Mouse (Mus musculus) NIH3T3 (cell line): Measurements from ENCODE around the gene Mmrn1.
"Not testable (repeated sequence)": the region's sequence is repeated elsewhere in the genome, so short reads cannot be mapped to it uniquely, and the experiment has no call there.

Experiments
- DNase-seq: peaks from one replicate; pipeline ENCODE4 v3.0.0-alpha.2; 2012; ENCODE audit warnings: low read depth

Mmrn1 gene

DNA sequence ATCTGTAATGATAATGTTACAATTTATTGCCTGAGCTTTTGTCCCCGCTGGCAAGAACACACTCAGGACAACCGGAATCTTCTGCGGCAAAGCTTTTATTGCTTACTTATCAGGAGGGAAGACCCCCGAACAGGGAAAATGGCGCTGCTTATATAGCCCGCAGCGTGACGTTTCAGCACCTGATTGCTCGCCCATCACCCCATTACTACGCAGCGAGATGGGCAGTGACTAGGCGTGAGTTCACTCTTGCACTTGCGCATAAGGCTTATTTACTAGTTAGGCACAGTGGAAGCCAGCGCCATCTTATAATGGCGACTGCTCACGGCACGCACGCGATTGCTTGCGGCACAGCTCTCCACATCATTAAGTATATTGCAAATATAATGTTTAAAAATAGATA is at the start of gene Mmrn1:
Mmrn1 (plus strand) TSS at position 301 of the 400 bp plus-strand sequence.
- not testable (repeated sequence) for DNase-seq

DNA sequence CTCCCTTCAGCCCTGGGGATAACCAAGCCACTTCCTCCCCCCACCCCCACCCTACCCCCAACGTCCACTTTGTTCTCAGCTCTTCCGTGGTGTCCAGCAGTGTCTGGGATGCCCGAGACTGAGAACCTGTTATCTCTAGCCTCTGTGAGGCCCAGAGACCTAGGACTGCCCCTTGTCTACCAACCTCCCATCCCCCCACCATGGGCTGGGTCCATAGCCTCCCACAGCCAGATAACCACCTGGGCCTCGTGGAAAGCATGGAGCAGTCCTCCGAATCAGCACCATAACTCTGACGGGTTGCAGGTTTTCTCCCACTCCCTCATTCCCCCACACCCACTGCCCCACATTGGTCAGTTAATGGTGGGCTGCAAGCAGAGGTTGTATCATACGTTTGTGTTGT is 44.4 kb upstream of the Mmrn1 start:
- no peak for DNase-seq

DNA sequence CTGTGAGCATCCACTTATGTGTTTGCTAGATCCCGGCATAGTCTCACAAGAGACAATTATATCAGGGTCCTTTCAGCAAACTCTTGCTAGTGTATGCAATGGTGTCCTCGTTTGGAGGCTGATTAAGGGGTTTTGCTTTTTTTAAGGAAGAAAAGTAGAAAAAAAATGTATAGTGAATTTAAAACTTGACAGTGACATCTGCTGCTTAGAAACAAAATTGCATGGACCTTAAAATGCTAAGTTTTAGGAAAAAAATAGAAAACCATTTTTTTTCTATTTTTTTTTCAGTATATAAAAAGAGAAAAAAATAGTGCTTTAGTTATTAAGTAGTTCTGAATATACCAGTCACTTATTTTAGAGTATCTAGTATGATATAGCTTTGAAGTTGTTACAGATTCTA is 43.2 kb upstream of the Mmrn1 start:
- DNase-seq: no peak

DNA sequence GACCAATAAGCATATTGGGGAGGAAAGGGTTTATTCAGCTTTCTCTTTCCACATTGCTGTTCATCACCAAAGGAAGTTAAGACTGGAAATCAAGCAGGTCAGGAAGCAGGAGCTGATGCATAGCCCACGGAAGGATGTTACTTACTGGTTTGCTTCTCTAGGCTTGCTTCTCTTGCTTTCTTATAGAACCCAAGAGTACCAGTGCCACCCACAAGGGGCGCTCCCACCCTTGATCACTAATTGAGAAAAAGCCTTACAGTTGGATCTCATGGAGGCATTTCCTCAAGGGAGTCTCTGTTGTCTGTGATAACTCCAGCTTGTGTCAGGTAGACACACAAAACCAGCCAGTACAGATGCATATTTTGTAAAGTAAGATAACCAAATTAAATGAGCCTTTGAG is 17.5 kb upstream of the Mmrn1 start:
- peak; percentile 6 for DNase-seq

DNA sequence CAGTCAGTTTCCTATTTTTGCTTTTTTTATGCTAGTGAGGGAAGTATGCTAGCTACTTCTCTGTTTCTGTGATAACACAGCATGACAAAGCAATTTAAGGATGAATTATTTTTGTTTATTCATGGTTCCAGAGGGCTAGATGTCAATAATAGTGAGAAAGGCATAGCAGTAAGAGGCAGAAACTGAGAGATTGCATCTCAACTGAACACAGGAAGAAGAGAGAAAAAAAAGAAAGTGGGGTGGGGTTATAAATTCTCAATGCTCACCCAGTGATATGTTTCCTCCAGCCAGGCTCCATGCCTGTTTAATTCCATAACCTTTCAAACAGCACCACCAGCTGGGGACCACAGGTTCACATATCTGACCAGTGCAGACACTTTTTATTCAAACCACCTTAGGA is 6.6 kb downstream of the Mmrn1 start:
- no peak for DNase-seq

DNA sequence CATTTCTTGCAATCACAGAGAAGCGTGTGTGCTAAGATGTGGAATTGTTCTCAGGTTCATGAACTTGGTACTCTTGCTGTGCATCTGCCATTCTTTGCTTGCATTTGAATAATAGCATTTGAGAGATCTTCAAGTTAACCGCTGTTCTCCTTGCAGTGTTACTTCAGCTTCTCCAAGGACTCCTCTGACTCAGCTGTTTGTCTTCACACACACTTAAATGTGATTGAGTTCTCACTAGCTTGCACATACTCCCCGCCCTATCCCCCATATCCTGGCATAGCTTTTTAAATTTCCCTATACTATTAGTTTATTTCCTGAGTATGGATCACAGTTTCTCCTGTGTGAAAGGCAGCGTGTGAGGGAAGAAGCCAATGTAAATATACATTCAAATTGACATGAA is 10.1 kb downstream of the Mmrn1 start:
- no peak for DNase-seq

DNA sequence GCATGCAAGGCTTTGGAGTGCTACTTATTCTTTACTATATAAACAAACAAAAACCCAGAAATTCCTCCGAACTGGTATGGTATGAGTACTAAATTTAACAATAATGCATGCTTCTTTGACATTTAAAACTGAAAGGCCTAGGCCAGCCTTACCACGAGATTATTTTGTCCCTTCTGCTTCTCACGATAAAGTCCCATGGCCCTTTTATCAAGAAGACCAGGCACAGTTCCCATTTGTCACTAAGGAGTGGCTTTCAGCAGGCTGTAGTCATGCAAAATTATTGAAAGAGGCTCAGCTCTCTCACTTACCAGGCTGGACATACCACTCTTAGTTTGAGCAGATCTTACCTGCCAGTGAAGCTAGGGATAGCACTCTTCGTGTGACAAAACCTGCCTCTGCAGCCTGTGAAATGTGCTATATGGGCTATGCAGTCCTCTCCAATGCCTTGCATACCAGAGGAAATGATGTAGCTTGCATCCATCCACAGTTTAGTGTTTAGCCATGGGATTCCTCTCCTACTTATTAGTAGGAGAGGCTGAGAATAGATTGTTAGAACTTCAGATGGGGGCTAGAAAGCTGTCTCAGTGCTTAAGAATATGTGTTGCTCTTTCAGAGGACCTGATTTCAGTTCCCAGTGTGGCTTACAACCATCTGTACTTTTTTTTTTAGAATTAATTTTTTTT is 10.8 kb downstream of the Mmrn1 start:
- DNase-seq: no peak

DNA sequence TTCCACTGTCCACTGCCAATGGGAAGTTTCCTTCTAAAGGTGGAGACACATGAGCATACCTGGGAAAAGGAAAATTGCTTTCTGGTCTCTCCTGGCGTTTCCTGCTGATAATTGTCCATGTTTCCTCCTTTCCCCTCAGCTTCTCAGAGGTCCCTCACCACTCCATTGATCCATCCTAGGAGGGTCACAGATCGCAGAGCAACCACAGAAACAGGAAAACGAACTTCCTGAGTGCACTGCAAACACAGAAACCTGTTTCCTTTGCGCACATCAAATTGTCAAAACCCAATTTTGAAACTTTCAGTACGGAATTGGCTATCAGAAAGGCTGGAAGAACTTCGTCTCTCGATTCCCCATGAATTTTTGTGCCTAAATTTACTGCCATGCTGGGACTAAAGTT is 19.4 kb downstream of the Mmrn1 start:
- no peak for DNase-seq

DNA sequence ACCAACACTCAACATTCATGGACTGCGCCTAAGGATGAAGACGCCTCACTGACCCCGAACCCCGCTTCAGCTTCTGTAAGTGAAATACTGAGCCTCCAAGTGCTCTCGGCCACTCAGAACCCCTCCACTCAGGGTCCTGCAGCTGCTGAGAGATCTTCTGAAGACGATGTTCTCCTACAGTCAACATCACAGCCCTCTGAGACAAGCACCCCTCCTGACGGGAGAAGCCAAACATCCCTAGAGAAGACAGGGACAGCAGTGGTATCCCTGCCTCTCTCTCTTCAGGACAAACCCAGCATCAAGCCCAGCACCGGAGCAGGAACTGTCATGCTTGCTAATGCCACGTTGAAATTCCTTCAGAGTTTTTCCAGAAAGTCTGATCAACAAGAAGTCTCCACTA is 19.8 kb downstream of the Mmrn1 start:
- no peak for DNase-seq

DNA sequence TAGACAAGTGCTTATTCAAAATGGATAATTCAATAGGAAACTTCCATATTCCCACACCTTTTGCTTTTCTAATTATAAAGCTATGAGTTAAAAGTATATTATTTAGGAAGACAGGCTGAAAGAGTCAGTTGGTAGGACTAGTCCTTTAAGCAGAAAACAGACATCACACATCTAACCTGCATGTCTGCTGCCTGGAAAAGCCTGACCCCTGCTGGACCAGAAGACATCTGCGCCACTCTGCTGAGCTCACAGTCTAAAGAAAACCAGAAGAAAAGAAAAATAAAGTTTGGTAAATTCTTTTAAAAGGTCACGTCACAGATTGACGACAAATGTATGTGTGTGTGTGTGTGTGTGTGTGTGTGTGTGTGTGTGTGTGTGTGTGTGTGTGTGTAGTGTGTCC is 25.6 kb downstream of the Mmrn1 start:
- DNase-seq: peak; percentile 33

DNA sequence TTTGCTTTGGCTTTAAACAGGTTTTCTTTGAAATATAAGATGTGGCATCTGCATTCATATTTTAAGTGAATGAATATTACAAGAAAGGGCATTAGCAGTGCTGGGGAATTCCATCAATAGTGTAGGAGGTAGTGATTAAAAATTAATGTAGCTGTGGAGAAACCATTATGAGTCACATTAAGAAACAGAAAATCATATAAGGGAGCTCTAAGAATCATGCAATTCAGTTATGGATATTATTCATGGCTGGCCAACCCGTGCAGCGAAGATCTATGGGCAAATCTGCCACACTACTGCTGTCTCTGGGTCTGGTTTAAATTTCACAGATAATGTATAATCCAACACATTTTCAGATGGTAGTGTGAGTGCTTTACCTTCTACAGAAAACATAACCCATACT is 36.5 kb downstream of the Mmrn1 start:
- no peak for DNase-seq

DNA sequence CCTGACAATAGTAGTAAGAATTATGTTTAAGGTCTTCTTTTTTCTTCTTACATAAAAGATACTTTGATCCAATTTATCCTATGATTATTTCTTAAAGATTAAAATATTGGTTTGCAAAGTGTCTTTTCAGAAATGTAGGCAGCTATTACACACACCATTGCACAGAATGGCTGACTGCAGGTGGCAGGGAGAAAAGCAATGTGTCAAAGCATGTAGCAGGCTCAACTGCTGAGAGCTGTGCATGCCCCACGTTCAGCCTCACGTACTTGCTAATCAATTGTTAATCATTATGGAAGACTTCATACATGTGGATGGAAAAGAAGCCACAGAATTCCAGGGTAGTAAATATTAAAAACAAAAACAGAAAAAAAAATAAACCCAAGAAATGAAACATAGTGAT is 37.1 kb downstream of the Mmrn1 start:
- DNase-seq: no peak

DNA sequence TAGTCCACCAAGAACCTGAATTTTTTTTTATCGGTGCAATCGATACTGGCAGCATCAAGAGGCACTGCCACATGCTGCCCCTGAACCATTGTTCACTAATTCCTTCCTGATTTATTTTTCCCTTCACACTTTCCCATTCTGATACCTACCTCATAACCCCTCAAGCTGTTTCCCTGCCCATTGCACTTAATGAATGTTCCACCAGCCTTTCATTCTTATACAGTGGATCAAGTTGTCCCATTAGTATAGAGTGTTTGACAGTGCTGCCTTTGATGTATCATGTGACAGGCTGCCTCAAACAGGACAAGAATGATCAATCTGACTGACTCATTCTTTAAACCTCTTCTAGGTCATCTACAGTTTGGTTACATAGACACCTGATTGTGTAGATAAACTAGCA is 37.9 kb downstream of the Mmrn1 start:
- no peak for DNase-seq

DNA sequence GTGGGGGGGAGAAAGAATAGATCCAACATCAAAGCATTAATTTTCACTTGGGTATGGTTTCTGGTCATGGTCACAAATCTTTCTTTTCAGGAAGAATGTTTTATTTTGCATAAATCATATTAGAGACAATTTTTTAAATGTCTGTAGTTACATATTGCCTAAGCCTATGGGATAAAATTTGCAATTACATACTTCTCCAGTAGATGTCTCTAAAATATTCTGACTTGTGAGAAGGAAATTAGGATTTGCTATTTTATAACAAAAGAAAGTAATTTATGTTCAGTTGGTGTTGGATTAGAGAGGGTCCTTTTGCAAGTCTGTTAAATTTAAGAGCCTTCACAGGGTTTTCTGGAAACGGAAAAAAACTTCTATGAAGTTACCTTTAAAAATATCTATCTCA is 39.0 kb downstream of the Mmrn1 start:
- peak; percentile 10 for DNase-seq

DNA sequence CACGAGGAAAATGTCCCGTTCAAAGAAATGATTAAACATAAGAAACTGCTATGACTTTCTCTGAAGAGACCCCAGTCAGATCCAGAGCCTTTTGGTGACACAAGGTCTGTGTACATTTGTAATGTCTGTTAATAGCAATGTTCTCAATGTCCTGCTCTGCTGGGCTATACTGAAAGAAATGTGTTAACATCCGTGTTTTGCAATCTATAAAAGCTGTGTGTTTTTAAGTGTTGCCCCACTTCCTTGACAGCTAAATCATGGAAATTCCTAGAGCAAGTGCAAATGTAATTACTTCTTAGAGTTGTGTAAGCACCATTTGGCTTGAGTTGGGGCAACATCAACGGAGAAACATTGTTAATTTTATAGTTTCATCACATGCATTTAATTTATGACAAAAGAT is 42.2 kb downstream of the Mmrn1 start:
- DNase-seq: no peak

DNA sequence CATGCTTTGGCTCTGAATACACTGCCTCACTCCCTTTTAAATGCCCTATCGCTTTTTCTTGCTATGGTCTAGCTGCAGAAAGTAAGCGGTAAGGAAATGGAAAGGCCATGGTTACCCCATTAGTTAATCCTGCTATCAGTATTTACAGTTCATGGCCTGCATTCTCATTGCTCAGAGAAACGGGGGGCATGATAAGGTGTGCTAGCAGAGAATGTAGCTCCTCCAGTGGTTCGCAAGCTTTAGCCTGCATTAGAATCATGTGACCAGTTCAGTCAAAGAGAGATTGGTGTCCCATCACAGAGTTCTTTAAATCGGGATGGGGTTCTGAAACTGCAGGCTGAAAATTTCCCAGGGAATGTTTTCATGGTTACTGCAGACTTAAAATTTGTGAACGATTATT is 44.6 kb downstream of the Mmrn1 start:
- no peak for DNase-seq

DNA sequence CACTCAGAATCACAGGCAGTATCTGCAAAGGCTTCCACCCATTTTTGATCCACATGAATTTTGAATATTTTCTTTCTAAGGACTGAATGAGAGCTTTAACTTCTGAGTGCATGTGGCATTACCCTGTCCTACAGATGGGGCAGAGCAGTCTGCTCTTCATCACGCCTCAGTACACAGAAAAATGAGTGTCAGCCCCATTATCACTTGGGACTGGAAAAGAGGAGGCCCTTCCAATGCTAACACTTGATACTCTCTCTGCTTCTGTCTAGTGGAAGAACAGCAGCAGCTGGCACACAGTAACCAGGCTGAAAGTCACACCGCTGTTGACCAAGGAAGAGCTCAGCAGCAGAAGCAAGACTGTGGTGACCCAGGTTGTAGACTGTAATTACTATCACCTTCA is 46.0 kb downstream of the Mmrn1 start:
- DNase-seq: no peak

DNA sequence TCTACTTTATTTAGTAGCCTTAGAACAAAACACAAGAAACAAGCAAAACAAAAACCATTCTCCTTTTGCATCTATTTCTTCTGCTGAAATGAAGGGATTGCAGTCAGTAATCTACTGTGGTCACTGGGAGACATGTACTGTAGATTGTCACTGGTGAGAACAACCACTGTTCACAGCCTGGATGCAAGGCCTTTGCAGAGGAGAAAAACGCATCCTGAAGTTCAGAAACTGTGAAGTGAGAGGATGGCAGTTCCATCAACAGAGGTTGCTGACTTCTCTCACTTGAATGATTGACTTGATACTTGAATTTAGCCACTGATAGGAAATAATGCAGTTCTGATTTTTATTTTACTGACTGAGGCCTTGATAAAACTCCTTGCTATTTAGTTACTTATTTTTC is 53.8 kb downstream of the Mmrn1 start:
- no peak for DNase-seq

DNA sequence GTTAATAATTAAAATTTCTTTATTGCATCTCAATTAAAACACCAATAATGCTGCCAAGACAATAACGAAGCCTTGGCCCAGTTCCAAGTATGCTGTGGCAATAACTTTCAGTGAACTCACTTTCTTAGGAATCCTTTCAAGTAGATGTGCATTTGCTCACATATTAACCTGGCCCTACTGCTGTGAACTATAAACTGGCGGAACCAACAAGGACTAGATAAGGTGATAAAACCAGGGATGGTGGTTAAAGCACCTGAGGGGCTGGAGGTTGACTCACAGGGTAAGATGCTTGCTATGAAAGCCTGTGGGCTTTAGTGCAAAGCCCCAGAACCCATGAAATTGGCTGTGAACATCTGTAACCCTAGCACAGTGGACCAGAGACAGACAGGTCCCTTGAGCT is 54.3 kb downstream of the Mmrn1 start:
- DNase-seq: no peak

DNA sequence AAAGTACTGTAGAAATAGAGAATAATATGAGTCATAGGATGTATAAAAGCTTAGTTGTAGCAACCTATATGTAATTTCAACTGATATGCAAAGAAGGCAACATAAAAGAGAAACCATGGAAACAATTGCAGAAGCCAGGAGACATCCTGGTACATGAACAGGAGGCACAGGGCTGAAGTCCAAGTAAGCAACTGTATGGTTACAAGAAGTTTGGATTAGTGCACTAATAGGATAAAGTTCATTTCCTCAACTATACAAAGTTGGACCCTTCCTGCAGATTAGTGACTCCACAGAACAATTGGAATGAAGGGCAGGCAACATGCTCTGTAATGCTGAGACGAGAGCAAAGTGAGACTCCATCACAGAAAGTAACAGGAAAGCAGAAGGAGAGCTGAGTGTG is 59.6 kb downstream of the Mmrn1 start:
- no peak for DNase-seq

DNA sequence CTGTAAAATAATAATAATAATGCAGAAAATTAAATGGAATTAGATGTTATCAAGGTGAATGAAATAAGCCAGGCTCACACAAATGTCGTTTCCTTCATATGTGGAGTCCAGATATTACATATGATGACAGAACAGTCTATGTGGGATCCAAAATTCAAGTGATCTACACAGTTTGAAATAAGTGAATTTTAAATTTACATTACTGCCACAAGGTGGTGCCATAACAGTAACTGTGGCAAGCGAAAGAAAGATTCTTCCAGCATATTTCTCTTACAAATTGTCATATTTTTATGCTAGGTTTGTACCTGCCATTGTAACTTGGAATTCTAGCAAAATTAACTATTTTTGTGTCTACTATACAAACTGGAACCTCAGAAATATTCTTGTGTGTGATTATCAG is 61.1 kb downstream of the Mmrn1 start:
- peak; percentile 65 for DNase-seq

DNA sequence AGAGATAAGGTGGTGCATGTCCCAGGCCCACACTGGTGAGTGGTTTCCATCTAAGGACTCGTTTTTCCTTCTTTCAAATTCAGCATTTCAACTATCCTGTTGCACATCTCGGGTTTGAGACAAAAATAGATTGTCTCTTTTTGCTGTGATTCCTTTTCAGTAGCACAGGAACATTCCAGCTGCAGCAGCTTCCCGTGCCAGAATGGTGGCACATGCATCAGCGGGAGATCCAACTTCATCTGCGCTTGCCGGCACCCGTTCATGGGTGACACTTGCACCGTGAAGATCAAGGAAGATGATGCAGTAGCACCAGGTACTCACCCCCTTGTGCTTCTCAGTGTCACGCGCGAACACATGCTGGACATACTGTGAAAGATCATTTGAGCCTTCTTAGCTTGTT is 62.1 kb downstream of the Mmrn1 start:
- no peak for DNase-seq

DNA sequence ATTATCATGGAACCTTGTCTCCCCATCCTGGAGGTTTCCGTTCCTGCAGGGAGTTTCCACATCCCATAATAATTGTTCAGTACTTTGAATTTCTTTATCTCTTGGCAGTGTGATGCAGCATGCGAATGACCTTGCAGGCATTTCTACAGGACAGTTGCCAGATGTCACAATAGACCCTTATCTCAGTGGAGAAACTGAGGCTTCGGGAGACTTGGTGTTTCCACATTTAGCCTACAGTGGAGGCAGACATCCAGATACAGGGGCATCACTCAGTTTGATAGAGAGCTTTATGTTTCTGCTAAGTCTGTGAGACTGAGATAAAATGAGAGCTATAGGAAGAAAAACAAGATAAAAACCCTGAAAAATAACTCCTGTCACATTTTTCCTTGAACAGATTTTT is 63.0 kb downstream of the Mmrn1 start:
- DNase-seq: no peak

DNA sequence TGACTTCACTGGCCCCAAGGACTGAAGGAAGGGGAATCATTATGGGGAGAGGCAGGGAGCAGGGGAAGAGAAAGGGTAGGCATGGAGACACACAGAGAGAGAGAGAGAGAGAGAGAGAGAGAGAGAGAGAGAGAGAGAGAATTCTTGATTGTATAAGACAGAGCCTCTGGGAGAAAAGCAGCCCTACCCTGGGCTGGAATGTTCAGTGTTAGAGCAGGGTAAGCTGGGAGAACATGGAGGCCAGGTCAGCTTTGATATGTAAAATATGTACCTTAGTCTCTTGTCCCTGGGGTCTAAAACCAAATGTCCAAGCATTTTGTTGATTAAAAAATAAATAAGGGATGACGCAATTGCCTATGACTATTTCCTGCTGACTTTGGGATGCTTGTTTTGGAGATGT is 67.6 kb downstream of the Mmrn1 start:
- no peak for DNase-seq
